Mouse (Mus musculus): ENCODE measurements around the gene Bag2. TPM values are rescaled to one million over a fixed set of nuclear protein-coding genes. Genes with fewer than 3 reads are reported as not detected.
A peak's percentile ranks its signal among the peaks of the same experiment; 100 is the strongest.

Gene Bag2
- polyA plus RNA-seq, 1 experiment from 2014 or later, result 80.2 TPM

DNA sequence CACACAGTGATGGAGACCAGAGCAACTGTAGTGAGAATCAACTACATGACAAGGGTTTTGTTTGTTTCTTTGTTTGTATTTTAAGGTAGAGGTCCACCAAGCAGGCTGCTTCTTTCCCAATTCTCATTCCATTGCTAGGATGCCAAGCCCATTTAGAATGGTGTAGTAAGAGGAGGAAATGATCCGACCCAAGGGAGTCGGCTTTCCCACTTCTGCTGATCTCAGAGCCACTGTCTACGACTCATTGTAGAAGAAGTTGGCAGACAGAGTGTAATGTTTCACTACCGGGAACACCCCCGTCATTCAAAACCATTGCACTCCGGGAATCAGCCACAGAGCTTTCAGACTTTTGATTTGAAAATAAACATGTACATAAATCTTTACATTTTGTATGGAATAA, 33.1 kb downstream of the Bag2 start:
- 90% methylated on average over 6 of the region's 6 CpGs for WGBS
- Histone ChIP-seq H3K36me3 (peaks cover 62% of the 10 kb centered on the region), H3K4me1 (replicated peaks) (peaks cover 4% of the 10 kb centered on the region)

DNA sequence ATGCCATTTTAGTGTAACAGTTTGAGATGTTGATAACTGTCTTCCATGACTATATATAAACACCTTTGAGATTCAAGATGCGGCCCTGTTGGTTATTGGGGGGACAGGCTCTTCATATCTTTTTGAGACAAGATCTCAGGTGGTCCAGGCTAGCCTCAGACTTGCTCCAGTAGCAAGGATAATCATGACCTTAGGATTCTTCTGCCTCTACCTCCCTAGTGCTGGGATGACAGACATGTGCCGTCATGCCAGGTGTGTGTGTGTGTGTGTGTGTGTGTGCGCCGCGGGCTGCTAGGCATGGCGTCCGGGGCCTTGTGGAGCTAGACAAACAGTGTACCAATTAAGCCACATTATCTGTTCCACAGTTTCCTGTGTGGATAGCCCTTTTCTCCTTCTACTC, 36.6 kb downstream of the Bag2 start:
- H3K4me3 ChIP-seq, result no peak overlapping the region
- peak overlapping the region; percentile 44 for H3K4me2 ChIP-seq
- H3K9ac ChIP-seq, result no peak overlapping the region

More for the DNA sequence above, 33.1 kb downstream of the Bag2 start:
- H3K9ac ChIP-seq, result no peak overlapping the region
- H3K4me2 ChIP-seq, result no peak overlapping the region
- H3K4me3 ChIP-seq, result no peak overlapping the region
- H3K9me3 ChIP-seq (replicated peaks), result no peaks in the 10 kb centered on the region
- no peaks in the 10 kb centered on the region for H3K27me3 ChIP-seq (replicated peaks)
- no peak overlapping the region for H3K27ac ChIP-seq (ENCODE audit: poor library complexity, severe bottlenecking)
- no peak for ATAC-seq (ENCODE audit: insufficient number of reproducible peaks, low FRiP score)

DNA sequence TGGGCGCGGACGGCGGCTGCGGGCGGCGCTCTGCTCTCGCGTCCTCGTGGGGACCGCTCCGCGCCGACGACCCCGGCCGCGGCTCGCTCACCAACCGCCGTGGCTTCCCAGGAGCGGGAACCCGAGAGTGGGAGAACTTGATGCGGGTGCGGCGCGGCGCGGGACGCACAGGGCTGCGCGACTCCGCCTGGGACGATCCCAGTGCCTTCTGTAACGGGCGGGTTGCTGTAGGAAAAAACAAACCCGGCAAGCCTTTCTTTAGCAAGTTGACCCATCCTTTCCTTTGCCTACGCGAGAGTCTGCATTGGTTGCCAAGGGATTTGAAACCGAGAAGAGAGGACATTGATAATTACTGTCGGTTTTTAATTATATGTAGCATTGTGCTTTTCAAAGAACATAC, 37.4 kb downstream of the Bag2 start:
- H3K4me2 ChIP-seq, result peak overlapping the region; percentile 82
- H3K9me3 ChIP-seq (replicated peaks), result no peaks in the 10 kb centered on the region
- peak overlapping the region; percentile 77 for H3K27ac ChIP-seq (ENCODE audit: poor library complexity, severe bottlenecking)
- H3K4me1 ChIP-seq (replicated peaks), result peaks cover 4% of the 10 kb centered on the region
- no peak; the same call in 1 of the 2 replicates for ATAC-seq (ENCODE audit: insufficient number of reproducible peaks, low FRiP score)
- peaks cover 31% of the 10 kb centered on the region for H3K36me3 ChIP-seq
- peak overlapping the region; percentile 90 for H3K9ac ChIP-seq
- H3K27me3 ChIP-seq (replicated peaks), result no peaks in the 10 kb centered on the region
- under 1% methylated on average over 41 of the region's 41 CpGs for WGBS
- H3K4me3 ChIP-seq, result peak overlapping the region; percentile 84

More for the DNA sequence above, 36.6 kb downstream of the Bag2 start:
- no peak for ATAC-seq (ENCODE audit: insufficient number of reproducible peaks, low FRiP score)
- no peaks in the 10 kb centered on the region for H3K9me3 ChIP-seq (replicated peaks)
- H3K27ac ChIP-seq (ENCODE audit: poor library complexity, severe bottlenecking), result no peak overlapping the region
- no peaks in the 10 kb centered on the region for H3K27me3 ChIP-seq (replicated peaks)
- H3K4me1 ChIP-seq (replicated peaks), result peaks cover 4% of the 10 kb centered on the region
- 76% methylated on average over 7 of the region's 7 CpGs for WGBS
- H3K36me3 ChIP-seq, result peaks cover 39% of the 10 kb centered on the region

DNA sequence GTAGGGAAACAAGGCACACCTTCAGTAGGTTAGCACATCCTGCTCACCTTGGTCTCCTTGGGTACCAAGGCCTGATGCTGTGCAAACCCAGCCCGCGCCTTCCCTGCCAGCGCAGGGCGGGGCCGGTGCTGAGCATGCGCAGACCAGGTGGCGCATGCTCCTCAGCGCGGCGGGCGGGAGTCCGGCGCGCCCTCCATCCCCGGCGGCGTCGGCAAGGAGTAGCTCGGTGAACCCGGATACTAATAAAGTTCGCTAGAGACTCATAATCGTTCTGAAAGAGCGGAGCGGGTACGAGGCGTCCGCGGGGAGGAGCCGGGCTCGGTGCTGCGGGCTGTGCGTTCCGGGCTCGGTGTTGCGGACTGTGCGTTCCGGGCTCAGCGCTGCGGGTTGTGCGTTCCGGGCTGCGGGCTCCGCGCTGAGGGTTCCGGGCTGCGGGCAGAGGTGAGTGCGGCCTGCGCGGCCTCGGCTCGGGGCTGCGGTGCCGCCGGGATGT, 37.8 kb downstream of the Bag2 start, which contains the start of gene Rab23:
Gene Rab23 (plus strand): TSS at position 155 of the 493 bp plus-strand sequence.
- peaks cover 4% of the 10 kb centered on the region for H3K4me1 ChIP-seq (replicated peaks)
- under 1% methylated on average over 54 of the region's 54 CpGs for WGBS
- peak; percentile 90 for ATAC-seq (ENCODE audit: insufficient number of reproducible peaks, low FRiP score)

DNA sequence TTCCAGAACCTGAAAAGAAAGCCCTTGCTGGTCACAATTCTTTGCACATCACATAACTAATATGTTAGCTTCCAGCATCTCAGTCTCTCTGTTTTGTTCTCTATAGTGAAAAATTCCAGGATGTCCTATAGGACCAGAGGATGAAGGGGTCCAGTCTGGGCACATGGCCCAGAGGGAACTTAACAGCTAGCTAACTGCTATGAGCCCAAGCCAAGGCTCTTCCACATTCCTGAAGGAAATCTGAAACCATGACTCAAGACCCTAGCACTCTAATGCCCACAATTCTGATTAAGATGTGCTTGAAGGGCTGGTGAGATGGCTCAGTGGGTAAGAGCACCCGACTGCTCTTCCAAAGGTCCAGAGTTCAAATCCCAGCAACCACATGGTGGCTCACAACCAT, 40.0 kb downstream of the Bag2 start:
- Histone ChIP-seq H3K4me1 (replicated peaks) (peaks cover 4% of the 10 kb centered on the region), H3K4me2 (no peak overlapping the region), H3K9ac (no peak overlapping the region), H3K4me3 (no peak overlapping the region), H3K36me3 (peaks cover 11% of the 10 kb centered on the region), H3K9me3 (replicated peaks) (no peaks in the 10 kb centered on the region), H3K27me3 (replicated peaks) (no peaks in the 10 kb centered on the region), H3K27ac (ENCODE audit: poor library complexity, severe bottlenecking) (no peak overlapping the region)
- 80% methylated on average over 1 of the region's 1 CpGs for WGBS
- no peak for ATAC-seq (ENCODE audit: insufficient number of reproducible peaks, low FRiP score)

More for the DNA sequence above, 37.8 kb downstream of the Bag2 start, which contains the start of gene Rab23:
- peak within 1 kb of the TSS; percentile 82 for H3K4me2 ChIP-seq
- no peaks in the 10 kb centered on the region for H3K27me3 ChIP-seq (replicated peaks)
- peaks cover 26% of the 10 kb centered on the region for H3K36me3 ChIP-seq
- H3K4me3 ChIP-seq, result peak within 1 kb of the TSS; percentile 84
- peak within 1 kb of the TSS; percentile 77 for H3K27ac ChIP-seq (ENCODE audit: poor library complexity, severe bottlenecking)
- peak within 1 kb of the TSS; percentile 90 for H3K9ac ChIP-seq
- H3K9me3 ChIP-seq (replicated peaks), result no peaks in the 10 kb centered on the region

DNA sequence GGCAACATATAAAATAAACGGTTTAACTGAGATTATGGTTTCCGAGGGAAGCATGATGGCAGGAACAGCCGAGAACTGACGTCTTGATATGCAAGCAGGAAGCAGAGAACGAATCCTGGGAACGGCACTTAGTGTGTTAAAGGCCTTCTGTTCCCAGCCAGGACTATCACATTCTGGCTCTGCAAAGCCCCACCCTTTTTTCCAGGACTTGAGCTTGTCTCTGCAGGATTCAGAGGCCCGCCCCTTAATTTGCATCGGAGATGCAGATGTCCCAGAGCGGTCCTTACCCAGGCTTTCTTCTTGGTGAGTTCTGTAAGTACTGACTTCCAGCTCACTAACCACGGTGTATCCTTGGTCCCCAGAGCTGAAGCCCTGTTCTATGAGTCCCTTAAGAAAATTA, 42.8 kb downstream of the Bag2 start:
- 3% methylated on average over 10 of the region's 10 CpGs for WGBS
- ATAC-seq (ENCODE audit: insufficient number of reproducible peaks, low FRiP score), result no peak
- Histone ChIP-seq H3K36me3 (no peaks in the 10 kb centered on the region), H3K9me3 (replicated peaks) (no peaks in the 10 kb centered on the region), H3K4me3 (no peak overlapping the region), H3K9ac (no peak overlapping the region), H3K4me1 (replicated peaks) (no peaks in the 10 kb centered on the region), H3K4me2 (peak overlapping the region; percentile 45), H3K27me3 (replicated peaks) (no peaks in the 10 kb centered on the region), H3K27ac (ENCODE audit: poor library complexity, severe bottlenecking) (no peak overlapping the region)

DNA sequence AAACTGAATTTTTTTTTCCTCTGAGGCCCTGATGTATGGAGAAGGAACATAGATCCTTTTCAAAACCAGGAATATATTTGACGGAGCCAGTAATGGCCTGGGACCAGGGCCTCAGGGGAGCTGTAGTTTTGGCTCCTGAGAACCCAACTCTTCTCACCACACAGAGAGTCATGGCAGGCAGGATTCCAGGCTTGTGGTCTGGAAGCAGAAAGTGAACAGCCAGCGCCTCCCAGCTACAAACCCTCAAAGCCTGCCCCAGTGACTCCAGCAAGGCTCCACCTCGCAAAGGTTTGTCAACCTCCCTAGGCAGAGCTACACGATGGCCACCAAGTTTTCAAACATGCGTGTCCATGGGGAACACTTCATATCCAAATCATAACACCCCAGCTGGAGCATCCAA, 45.6 kb downstream of the Bag2 start:
- no peak overlapping the region for H3K4me2 ChIP-seq
- H3K9ac ChIP-seq, result no peak overlapping the region
- 74% methylated on average over 5 of the region's 5 CpGs for WGBS
- H3K27ac ChIP-seq (ENCODE audit: poor library complexity, severe bottlenecking), result no peak overlapping the region
- H3K27me3 ChIP-seq (replicated peaks), result no peaks in the 10 kb centered on the region
- H3K9me3 ChIP-seq (replicated peaks), result no peaks in the 10 kb centered on the region
- no peak overlapping the region for H3K4me3 ChIP-seq
- no peaks in the 10 kb centered on the region for H3K4me1 ChIP-seq (replicated peaks)
- ATAC-seq (ENCODE audit: insufficient number of reproducible peaks, low FRiP score), result no peak
- H3K36me3 ChIP-seq, result no peaks in the 10 kb centered on the region

DNA sequence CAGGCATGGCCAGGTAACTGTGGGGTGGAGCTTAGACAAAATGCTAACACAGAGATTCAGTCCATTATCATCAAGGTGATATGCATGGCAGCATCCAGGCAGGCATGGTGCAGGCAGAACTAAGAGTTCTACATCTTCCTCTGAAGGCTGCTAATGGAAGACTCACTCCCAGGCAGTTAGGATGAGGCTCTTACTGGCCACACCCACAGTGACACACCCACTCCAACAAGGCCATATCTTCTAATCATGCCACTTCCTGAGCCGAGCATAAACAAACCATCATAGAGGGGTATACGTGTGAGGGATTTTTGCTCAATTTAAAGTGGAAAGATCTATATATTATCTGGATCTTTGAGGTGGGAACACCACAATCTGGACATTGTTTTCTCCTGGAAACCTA, 48.0 kb downstream of the Bag2 start:
- H3K9me3 ChIP-seq (replicated peaks), result no peaks in the 10 kb centered on the region
- H3K4me3 ChIP-seq, result no peak overlapping the region
- 47% methylated on average over 2 of the region's 2 CpGs for WGBS
- no peak overlapping the region for H3K4me2 ChIP-seq
- no peak for ATAC-seq (ENCODE audit: insufficient number of reproducible peaks, low FRiP score)
- no peaks in the 10 kb centered on the region for H3K36me3 ChIP-seq
- H3K27me3 ChIP-seq (replicated peaks), result no peaks in the 10 kb centered on the region
- no peaks in the 10 kb centered on the region for H3K4me1 ChIP-seq (replicated peaks)
- H3K27ac ChIP-seq (ENCODE audit: poor library complexity, severe bottlenecking), result no peak overlapping the region
- H3K9ac ChIP-seq, result no peak overlapping the region

DNA sequence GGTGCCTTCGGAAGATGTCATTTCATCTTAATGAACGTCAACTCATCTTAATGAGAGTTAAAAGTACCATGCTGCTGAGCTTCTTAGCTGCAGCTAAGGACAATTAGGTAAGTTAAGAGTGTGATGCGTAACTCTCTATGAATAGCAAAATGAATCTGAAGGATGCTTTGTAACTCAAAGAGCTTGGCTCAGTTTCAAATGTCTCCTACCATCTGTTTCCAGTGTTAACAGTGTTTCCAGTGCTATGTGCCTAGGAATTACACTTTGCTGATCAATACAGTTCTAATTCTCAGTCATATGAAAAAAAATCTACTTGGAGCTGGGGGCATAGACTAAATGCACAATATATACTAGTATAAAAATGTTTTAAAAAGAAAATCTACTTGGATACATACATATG, 56.4 kb downstream of the Bag2 start:
- Histone ChIP-seq H3K9ac (no peak overlapping the region), H3K4me3 (no peak overlapping the region), H3K4me1 (replicated peaks) (no peaks in the 10 kb centered on the region), H3K27ac (ENCODE audit: poor library complexity, severe bottlenecking) (no peak overlapping the region), H3K4me2 (no peak overlapping the region), H3K27me3 (replicated peaks) (no peaks in the 10 kb centered on the region), H3K36me3 (no peaks in the 10 kb centered on the region), H3K9me3 (replicated peaks) (no peaks in the 10 kb centered on the region)
- WGBS, result 79% methylated on average over 3 of the region's 3 CpGs
- no peak for ATAC-seq (ENCODE audit: insufficient number of reproducible peaks, low FRiP score)

DNA sequence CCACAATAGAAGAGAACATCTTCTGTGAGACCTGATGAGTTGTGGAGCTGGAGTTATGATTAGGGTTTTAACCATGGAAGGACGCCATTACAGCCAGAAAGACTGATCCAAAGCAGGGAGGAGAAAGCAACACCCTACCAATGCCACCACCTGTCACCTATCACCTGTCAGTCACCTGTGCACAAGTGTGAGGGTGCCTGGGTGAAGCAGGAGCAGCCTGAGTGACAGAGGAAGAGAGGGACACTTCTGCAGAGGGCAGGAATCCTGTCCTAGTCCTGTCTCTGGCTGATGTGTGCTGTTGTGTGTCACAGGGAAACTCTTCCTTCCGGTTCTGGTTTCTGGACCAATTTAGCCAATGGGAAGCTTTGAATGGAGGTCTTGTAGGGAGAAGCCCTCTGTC, 61.6 kb downstream of the Bag2 start:
- ATAC-seq (ENCODE audit: insufficient number of reproducible peaks, low FRiP score), result no peak
- WGBS, result 74% methylated on average over 2 of the region's 2 CpGs

More for the DNA sequence above, 61.6 kb downstream of the Bag2 start:
- H3K36me3 ChIP-seq, result no peaks in the 10 kb centered on the region
- H3K27ac ChIP-seq (ENCODE audit: poor library complexity, severe bottlenecking), result no peak overlapping the region
- H3K4me1 ChIP-seq (replicated peaks), result no peaks in the 10 kb centered on the region
- no peak overlapping the region for H3K4me3 ChIP-seq
- no peaks in the 10 kb centered on the region; the same call in 1 of the 2 replicates for H3K27me3 ChIP-seq (replicated peaks)
- H3K9me3 ChIP-seq (replicated peaks), result no peaks in the 10 kb centered on the region
- H3K4me2 ChIP-seq, result no peak overlapping the region
- H3K9ac ChIP-seq, result no peak overlapping the region
